Mouse (Mus musculus) small intestine, adult 2 months (tissue): ENCODE measurements around the gene Exoc2.

ENCODE experiments used
- CTCF ChIP-seq: fragments of 200-500 bp; IDR thresholded peaks from 2 replicates; pipeline ENCODE4 v1.5.1; 2012; ENCODE audit warnings: low read depth, mild to moderate bottlenecking, control low read depth, inconsistent platforms, low read length, moderate library complexity, mixed read lengths; ENCODE audit not compliant: insufficient replicate concordance, insufficient read length; ENCODE audit errors: extremely low read depth
- POLR2A ChIP-seq: fragments of 200-500 bp; IDR thresholded peaks from 2 replicates; pipeline ENCODE4 v1.6.1; 2012; ENCODE audit warnings: low read depth, mild to moderate bottlenecking, control low read depth, inconsistent platforms, low read length, moderate library complexity

GRCm38 (mm10) chr13:30981666-30982065 is 7.8 kb upstream of the Exoc2 start:
- TF ChIP-seq POLR2A (no peak), CTCF (peak; percentile 62; the same call in 1 of the 2 replicates)
